Mouse (Mus musculus): ENCODE measurements around the gene 1700001P01Rik.
A peak's percentile ranks its signal among the peaks of the same experiment; 100 is the strongest.

The 1700001P01Rik gene

DNA sequence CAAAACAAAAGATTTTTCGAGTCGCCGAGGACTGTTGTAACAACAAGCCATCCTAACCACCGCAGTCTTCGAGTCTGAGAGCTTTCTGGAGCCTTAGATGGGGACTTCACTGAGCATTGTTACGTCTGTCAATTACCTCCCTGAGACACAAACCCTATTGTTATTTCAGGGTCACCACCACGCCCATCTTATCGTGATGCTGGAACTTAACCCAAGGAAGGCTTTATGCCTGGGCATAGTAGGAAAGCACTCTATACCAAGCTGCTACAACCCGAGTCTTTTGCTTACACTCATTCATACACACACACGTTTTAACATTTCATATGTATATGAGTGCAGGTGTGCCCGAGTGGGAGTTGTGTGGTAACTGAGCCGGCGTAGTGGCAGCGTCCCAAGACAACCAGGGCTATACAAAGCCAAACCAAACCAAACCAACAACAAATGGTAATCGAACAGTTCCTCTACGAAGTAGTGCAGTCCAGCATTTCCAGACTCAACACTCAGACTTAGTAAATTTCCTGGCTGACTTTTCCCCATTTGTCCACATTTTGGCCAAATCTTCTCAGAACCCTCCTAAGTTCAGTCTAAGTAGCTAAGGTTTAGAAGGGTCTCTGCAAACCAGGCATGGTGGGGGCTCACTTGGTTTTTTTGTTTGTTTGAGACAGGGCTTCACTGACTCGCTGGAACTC is at the start of gene 1700001P01Rik:
Gene 1700001P01Rik, minus strand, starts transcription at position 111 of the 689 bp plus-strand sequence.
- no peak for ATAC-seq (ENCODE audit: insufficient number of reproducible peaks, low FRiP score, low TSS enrichment)

DNA sequence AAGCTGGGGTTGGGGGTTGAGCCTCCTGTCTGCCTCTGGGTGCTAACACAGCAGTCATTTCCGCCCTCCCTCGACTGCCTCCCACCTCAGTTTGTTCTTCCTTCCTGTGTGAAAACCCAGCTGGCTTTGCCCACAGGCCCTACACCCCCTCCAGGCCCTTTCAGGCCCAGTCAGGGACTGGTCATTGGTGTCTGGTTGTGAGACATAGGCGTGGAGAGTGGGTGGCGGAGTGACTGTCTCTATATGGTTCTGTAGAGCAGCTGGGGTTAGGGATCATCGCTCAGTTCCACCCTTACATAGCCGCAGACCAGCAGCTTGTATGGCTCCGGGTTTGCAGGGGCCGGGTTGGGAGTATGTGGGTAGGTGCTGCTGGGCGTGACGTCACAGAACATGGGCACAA is 49.6 kb upstream of the 1700001P01Rik start:
- no peak for ATAC-seq (ENCODE audit: insufficient number of reproducible peaks, low FRiP score, low TSS enrichment)

DNA sequence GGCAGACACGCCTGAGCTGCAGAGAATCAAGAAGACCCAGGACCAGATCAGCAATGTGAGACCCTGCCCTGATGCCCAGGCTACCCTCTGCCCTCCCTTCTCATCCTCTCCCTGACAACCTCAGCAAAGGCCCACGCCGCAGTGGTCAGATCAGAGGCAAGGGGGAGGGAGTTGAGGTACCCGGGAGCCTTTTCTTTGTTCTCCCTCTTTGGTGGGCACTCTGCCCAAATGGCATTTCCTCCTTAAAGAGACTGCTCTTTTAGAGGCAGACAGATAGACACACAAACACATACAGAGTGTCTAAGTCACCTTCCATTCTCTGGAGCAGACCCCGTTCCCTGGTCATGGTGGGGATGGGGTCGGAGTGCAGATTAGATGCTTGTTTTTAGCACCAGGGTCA is 49.2 kb upstream of the 1700001P01Rik start:
- ATAC-seq (ENCODE audit: insufficient number of reproducible peaks, low FRiP score, low TSS enrichment): no peak

DNA sequence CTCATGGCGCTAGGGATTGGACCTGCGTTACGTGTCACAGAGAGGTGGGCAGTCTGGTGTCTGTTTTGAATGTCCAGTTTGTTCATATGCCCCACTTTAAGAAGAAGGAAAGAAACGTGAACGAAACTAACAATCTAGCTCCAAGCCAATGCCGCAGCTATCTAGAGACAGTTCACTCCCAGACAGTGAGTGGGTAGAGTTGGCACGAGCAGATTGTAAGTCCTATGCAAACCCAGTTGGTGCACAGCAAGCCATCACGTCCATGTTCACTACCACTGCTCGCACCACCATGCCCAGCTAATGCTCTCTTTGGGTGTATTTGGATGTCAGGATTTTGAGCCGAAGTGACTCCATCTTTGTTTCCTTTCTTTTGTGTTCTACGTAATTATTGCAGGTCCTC is 48.5 kb upstream of the 1700001P01Rik start:
- no peak for ATAC-seq (ENCODE audit: insufficient number of reproducible peaks, low FRiP score, low TSS enrichment)

DNA sequence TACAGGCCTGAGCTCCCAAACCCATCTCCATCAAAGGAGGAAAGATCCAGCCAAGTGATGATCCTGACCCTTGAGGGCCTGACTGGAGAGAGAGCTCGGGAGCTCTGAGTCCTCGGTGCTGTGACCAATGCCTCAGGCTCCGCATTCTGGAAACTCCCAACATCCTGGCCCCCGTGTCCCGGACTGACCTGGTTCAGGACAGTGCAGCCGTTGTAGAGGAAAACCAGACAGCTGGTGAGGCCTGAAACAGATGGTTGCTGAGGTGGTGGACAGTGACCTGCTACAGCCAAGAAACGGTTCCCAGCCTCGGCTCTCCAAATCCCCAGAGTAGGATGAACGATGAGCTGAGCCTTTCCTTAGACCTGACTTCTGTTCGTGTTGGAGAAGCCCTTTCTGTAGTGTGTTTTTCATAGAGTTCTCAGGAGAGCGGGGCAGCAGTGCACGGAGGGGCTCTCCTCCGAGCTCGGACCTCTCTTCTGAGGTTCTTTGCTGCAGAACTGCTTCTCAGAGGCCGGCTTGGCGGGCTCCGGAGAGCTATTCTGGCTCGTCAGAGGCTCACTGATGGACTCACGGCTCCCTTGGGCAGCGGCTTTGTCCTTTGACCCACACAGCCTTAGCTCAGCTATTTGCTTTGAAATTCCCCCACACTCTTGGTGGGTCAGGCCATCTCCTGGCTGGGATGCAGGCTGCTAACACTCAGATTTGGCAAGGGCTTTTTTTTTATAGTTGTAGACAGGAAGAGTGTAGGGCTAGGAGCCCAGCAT is 47.3 kb upstream of the 1700001P01Rik start:
- peak; percentile 57; the same call in 1 of the 2 replicates for ATAC-seq (ENCODE audit: insufficient number of reproducible peaks, low FRiP score, low TSS enrichment)

DNA sequence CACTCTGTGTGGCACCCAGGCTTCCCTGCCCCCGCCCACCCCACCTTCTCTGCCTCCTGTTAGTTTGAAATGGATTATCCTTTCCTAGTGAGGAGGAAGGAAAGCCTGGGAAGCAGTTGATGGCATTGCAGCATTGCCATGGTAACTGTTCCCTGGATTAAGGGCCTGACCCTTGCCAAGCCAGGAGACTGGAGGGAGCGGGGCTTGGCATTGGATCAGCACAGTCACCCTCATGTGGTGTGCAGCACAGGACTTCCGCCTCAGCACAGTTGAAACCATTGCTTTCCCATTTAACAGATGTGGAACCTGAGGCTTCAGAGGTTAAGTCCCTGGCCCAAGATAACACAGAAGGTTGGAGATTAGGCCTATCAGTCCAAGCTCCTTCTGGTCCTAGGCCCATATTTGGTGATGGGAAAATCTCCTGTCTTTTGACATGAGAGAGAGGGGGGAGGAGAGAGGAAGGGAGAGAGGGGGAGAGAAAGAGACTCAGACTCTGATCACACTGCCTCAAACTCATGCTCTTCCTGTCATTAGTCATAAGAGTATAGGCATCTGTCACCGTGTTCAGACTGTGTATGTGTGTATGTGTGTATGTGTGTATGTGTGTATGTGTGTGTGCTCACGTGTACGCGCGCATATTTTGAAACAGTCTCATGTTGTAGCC is 45.8 kb upstream of the 1700001P01Rik start:
- ATAC-seq (ENCODE audit: insufficient number of reproducible peaks, low FRiP score, low TSS enrichment): no peak

DNA sequence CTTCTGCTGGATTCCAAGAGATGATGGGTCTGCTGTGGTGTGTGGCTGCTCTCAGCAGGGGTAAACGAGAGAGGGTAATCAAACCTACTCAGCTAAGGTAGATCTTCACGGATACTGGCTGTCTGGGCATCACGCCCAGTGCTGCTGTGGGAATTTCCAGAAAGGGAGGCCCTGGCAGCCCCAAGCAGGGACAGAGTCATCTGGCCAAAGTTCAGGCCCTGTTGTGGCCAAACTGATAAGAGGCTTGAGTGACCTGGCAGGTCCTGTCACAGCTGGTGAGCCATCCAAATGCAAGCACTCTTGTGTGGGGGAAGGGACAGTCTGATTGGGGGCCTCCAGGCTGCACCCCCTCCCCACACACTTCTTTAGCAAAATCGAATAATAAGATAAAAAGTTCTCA is 45.1 kb upstream of the 1700001P01Rik start:
- no peak for ATAC-seq (ENCODE audit: insufficient number of reproducible peaks, low FRiP score, low TSS enrichment)

DNA sequence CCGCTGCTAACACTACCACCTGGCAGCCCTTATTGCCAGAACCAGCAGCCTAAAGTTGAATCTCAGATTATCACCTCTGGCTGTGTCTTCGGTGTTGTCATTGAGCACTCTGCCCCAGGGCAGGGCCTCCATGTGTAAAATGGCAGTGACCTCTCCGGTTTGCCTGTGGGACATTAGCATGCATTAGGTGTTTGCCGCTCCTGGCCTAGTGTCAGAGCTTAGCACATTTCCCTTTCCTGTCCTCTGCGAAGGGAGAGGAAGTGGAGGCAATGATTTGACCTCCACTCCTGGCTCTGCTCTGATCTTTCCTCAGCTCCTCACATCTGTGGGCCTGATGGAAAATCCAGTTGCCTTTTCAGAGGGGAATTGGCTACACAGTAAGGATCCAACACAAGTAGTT is 44.2 kb upstream of the 1700001P01Rik start:
- ATAC-seq (ENCODE audit: insufficient number of reproducible peaks, low FRiP score, low TSS enrichment): no peak

DNA sequence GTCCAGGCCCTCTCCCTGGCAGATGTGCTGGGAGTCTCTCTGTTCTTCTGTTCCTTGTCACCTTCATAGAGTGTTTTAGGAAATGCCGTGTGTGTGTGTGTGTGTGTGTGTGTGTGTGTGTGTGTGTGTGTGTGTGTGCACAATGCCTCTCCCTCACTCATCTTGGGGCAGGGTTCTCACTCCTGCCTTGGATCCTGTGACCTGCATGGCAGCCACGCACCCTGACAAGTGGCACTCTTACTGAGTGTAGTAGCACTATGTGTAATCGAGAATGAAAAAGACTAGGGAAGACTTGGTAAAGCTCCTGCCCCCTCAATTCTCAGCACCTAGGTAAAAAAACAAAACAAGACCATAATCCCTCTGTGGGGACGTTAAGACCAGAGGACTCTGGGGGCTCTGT is 43.4 kb upstream of the 1700001P01Rik start:
- ATAC-seq (ENCODE audit: insufficient number of reproducible peaks, low FRiP score, low TSS enrichment): no peak

DNA sequence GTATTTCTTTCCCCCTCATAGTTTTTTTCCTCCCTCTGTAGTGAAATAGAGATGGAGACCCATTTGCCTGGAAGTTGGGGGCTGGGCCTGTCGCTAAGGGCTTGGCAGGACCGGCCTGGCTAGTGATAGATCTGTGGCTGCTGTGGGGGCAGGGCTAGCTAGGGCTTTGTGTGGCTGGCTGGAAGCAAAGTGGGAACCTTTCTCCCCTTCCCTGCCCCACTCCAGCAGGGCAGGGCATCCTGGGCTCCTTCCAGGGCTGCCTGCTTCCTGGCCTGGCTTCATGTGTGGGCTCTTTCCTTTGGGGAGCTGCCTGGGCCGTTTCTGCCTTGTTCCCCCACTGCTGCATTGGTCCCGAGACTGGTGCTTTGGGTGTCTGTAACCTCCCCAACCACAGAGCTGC is 42.9 kb upstream of the 1700001P01Rik start:
- no peak for ATAC-seq (ENCODE audit: insufficient number of reproducible peaks, low FRiP score, low TSS enrichment)

DNA sequence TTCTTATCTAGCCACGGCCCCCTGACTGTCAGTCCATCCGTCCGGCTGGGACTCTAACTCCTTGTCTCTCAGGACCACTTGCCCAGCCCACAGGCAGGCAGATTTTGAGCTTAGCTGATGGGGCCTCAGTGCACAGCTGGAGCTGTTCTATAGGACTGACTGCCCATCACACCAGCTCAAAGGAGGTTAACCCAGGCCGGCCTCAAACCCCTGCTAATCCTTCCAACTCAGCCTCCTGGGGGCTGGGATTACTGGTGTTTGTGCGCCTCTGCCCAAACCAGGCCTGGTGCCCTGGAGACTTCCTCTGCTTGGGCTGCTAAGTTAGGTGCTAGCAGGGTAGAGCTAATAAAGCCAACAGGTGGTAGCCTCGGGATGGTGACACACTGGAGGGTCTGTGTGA is 42.3 kb upstream of the 1700001P01Rik start:
- ATAC-seq (ENCODE audit: insufficient number of reproducible peaks, low FRiP score, low TSS enrichment): no peak

DNA sequence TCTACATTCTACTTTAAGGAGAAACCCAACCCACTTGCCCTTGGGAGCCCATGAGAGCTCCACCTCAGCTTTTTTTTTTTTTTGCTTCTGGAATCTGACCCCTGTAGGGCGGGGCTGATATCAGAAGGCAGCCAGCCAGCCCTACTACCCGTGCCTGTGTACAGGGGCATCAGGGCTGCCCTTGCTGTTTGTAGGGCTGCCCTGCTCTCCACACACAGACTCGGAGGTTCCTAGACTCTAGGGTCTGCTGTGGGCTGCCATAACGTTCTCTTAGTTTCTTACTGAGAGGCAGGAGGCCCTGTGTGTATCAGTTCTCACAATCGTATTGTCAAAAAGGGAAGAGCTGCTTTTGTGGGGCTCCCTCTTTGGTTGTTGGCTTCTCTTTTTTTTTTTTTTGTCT is 41.7 kb upstream of the 1700001P01Rik start:
- ATAC-seq (ENCODE audit: insufficient number of reproducible peaks, low FRiP score, low TSS enrichment): no peak

DNA sequence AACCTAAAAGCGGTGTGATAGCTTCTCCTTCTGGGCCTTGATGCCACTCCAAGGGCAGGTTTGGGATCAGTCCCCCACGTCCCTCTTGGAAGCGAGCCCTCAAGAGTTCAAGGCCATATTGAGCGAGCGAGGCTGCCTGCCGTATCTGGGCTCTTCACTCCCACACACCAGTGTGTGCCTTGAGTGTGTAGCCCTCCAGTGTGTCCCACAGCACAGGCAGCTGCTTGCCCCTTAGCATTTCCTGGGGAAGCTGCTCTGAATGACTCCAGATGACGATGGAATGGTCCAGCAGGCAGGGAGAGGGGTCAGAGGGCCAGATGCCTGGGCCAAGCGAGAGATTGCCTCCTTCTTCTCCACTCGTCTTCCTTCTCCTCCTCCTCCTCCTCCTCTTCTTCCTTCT is 41.2 kb upstream of the 1700001P01Rik start:
- no peak for ATAC-seq (ENCODE audit: insufficient number of reproducible peaks, low FRiP score, low TSS enrichment)

DNA sequence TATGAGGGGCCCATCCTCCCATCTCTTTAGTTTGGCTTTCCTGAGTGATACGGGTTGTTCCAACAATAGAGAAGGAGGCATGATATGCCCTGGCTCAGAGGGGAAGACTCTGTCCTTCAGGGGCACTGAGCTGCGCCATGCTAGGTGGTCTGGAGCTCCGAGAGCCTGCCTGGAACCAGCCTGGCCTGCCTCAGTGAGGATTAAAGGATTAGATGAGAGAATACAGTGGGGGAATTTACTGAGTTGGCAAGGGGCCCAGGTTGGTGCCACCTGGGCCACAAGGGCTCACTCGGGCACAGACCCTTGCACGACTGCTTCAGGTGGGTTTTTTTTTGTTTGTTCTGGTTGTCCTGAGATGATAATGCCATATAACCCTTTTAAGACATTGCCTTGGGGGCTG is 40.5 kb upstream of the 1700001P01Rik start:
- ATAC-seq (ENCODE audit: insufficient number of reproducible peaks, low FRiP score, low TSS enrichment): no peak

DNA sequence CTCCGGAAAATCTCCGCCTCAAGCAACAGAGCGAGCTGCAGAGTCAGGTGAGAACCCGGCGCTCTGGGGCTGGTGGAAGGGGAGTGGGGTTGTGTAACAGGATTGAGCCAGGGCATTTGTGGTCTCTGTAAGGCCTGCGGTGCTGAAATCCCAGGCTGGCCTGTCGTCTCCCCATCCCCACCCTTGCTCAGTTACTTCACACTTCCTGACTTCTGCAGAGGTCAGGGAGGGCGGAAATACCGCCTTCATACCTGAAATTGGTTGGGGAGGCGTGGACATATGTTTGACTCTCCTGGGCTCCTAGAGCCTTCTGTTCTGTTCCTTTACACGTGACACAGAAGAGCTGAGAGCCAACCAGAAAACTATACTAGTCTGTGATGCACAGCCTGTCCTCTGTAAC is 40.0 kb upstream of the 1700001P01Rik start:
- no peak for ATAC-seq (ENCODE audit: insufficient number of reproducible peaks, low FRiP score, low TSS enrichment)

DNA sequence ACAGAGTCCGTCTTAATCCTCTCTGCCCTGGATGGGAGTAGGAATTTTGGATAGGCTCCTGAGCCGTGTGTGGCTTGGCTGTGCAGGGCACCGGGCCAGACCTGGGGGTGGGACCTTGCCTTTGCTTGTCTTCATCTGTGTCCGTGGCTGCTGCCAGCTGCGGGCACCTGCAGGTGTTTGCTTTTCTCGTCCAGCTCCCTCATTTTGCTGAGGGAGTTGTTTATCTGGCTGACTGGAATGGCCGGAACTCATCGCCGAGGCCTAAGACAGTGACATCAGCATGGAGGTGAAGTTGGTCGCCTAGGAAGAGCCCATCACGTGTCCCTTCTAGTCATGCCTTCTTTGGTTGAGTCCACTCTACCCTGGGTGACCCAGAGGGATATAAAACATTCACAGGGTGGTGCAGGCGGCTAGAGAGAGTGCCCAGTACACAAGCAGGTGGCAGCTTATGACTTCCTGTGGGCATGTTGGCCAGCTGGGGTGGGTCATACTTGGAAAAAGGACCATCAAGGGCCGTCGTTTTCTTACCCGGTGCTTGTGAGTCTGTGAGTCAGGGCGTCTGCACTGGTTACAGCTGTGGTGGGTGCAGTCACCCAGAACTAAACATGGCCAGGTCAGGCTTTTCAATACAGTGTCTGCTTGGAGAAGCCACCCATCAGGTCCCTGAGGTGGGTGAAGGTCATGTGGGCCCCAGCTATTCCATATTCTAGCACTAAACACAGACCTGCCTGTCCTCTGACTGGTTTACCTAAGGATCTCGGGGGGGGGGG is 38.2 kb upstream of the 1700001P01Rik start:
- ATAC-seq (ENCODE audit: insufficient number of reproducible peaks, low FRiP score, low TSS enrichment): no peak

DNA sequence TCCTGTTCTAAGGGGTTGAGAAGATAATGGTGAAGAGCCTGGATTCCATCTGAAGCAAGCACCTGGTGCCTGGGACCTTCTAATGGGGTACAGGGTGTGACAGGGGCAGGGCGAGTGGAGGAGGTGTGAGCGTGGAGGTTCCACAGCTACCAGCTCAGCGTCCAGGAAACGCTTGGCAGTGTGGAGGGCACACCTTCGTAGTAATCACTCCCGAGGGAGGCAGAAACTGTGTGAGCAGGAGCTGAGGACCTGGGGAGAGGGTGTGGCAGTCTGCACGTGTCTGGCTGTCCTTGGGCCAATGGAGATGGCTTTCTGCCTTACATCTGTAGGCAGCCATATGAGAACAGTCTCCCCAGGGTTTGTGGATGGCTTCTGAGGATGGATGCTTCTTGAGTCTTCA is 37.4 kb upstream of the 1700001P01Rik start:
- ATAC-seq (ENCODE audit: insufficient number of reproducible peaks, low FRiP score, low TSS enrichment): no peak

DNA sequence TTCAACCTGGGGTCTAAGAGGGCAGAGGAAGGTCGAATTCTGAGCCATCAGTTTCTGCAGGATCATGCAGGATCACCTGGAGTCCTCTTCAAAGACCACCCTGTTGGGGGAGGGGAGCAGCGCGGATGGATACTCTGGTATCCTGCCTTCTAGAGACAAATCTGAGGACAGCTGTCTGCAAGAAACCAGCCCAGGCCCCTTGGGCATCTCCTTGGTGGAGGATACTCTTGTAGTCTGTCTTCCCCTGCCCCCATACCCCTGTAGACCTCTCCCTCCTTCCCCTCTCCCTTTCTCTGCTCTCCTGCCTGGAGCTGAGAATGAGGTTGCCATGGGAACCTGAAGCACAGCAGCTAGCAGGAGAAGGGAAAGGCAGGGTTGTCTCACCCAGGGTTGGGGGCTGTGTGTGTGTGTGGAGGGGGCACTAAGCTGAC is 36.8 kb upstream of the 1700001P01Rik start:
- ATAC-seq (ENCODE audit: insufficient number of reproducible peaks, low FRiP score, low TSS enrichment): no peak

DNA sequence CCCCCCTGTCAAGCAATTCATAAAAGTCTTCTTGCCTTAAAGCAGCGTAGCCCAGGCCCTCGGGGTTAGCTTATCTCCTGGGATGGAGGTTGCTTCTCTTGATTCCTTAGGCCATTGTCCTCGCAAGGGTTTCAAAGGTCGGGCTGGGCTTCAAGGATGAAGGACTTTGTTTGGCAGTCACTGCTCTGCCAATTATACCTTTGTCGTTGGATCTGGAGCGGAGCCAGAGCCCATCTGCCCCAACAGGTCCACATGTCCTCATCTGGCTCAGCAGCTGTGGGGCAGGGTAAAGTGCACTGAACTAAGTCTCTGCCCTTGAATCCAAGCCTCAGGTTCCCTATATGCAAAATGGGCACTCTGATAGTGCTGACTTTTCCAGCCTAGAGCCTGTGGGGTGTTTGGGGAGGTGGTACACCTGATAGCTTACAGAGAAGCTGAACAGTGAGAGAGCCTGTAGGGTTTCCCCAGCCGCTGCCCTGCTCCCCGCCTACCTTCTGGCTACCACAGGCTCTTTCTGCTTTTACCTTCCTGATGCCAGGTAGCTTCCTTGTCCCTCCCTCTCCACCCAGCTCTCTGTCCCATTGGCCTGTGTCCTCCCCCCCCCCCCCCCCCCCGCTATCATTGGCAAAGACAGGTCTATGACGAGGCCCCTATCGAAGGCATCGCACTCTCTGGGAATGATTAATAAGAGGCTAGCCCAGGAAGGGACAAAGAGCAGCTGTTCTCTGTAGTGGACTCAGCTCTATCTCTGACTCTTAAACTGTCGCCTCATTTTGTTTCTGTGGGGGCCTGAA is 36.0 kb upstream of the 1700001P01Rik start:
- no peak for ATAC-seq (ENCODE audit: insufficient number of reproducible peaks, low FRiP score, low TSS enrichment)

DNA sequence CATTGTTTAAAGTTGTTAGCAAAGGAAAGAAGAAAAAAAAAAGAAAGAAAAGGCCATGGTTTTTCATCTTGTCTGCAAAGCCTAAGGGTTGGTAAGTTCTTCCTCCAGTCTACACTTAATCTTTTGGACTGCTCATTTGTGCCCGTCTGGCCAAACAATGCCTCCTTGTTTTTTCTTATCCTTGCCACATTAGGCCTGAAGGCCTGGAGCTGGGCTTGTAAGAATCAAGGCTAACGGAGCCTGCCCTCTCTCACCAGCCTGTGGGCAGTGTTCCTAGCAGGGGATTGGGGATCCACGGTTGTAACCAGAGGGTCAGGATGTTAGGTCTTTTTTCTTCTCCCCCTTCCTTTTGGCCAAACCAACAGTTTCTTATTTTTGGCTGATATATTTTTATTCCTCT is 35.3 kb upstream of the 1700001P01Rik start:
- no peak for ATAC-seq (ENCODE audit: insufficient number of reproducible peaks, low FRiP score, low TSS enrichment)

All from cerebellum, adult (tissue).